Mouse (Mus musculus): Measurements from ENCODE around the gene Card11.

Gene Card11

GRCm38 (mm10) chr5:140918519-140918918 lies 81.9 kb downstream of the Card11 start:
- DNase-seq (ENCODE audit: low spot score in 2 of 2) = no peak

- DNase-seq (ENCODE audit: low spot score in 2 of 2) = no peak
These were observed 82.6 kb downstream of the Card11 start for GRCm38 (mm10) chr5:140917807-140918206.

- no peak for DNase-seq (ENCODE audit: low spot score in 2 of 2)
These were observed 89.5 kb downstream of the Card11 start for GRCm38 (mm10) chr5:140910841-140911240.

GRCm38 (mm10) chr5:140900866-140901265 lies 99.5 kb downstream of the Card11 start:
- DNase-seq (ENCODE audit: low spot score in 2 of 2) = no peak

GRCm38 (mm10) chr5:140891080-140891479 lies 109.3 kb downstream of the Card11 start:
- DNase-seq (ENCODE audit: low spot score in 2 of 2) = no peak

GRCm38 (mm10) chr5:140890050-140890449 lies 110.3 kb downstream of the Card11 start:
- no peak for DNase-seq (ENCODE audit: low spot score in 2 of 2)

- peak in 1 of 2 experiments; percentile 55 for DNase-seq (ENCODE audit: low spot score in 2 of 2)
These were observed 110.8 kb downstream of the Card11 start for GRCm38 (mm10) chr5:140889539-140889938.

- DNase-seq (ENCODE audit: low spot score in 2 of 2) = no peak
These were observed 112.5 kb downstream of the Card11 start for GRCm38 (mm10) chr5:140887871-140888270.

GRCm38 (mm10) chr5:140884966-140885365 lies 115.4 kb downstream of the Card11 start:
- DNase-seq (ENCODE audit: low spot score in 2 of 2) = no peak

- DNase-seq (ENCODE audit: low spot score in 2 of 2) = no peak
These were observed 118.0 kb downstream of the Card11 start for GRCm38 (mm10) chr5:140882391-140882790.

- no peak for DNase-seq (ENCODE audit: low spot score in 2 of 2)
These were observed 120.2 kb downstream of the Card11 start for GRCm38 (mm10) chr5:140880151-140880550.

- DNase-seq (ENCODE audit: low spot score in 2 of 2) = no peak
These were observed 121.7 kb downstream of the Card11 start for GRCm38 (mm10) chr5:140878644-140879043.

- DNase-seq (ENCODE audit: low spot score in 2 of 2) = no peak
These were observed 126.6 kb downstream of the Card11 start for GRCm38 (mm10) chr5:140873736-140874307.

GRCm38 (mm10) chr5:140873039-140873551 lies 127.3 kb downstream of the Card11 start:
- no peak for DNase-seq (ENCODE audit: low spot score in 2 of 2)

- DNase-seq (ENCODE audit: low spot score in 2 of 2) = no peak
These were observed 127.8 kb downstream of the Card11 start for GRCm38 (mm10) chr5:140872532-140873038.

- no peak for DNase-seq (ENCODE audit: low spot score in 2 of 2)
These were observed 129.1 kb downstream of the Card11 start for GRCm38 (mm10) chr5:140871241-140871640.

- peak in 1 of 2 experiments; percentile 51 for DNase-seq (ENCODE audit: low spot score in 2 of 2)
These were observed 131.3 kb downstream of the Card11 start for GRCm38 (mm10) chr5:140869034-140869433.

- DNase-seq (ENCODE audit: low spot score in 2 of 2) = no peak
These were observed 140.7 kb downstream of the Card11 start for GRCm38 (mm10) chr5:140859730-140860129.

- no peak for DNase-seq (ENCODE audit: low spot score in 2 of 2)
These were observed 142.0 kb downstream of the Card11 start for GRCm38 (mm10) chr5:140858335-140858734.

GRCm38 (mm10) chr5:140857432-140858154 lies 142.8 kb downstream of the Card11 start:
- no peak for DNase-seq (ENCODE audit: low spot score in 2 of 2)

GRCm38 (mm10) chr5:140855909-140856530 lies 144.4 kb downstream of the Card11 start:
- DNase-seq (ENCODE audit: low spot score in 2 of 2) = no peak

- DNase-seq (ENCODE audit: low spot score in 2 of 2) = no peak
These were observed 145.7 kb downstream of the Card11 start for GRCm38 (mm10) chr5:140854700-140855099.

GRCm38 (mm10) chr5:140853723-140854122 lies 146.7 kb downstream of the Card11 start:
- DNase-seq (ENCODE audit: low spot score in 2 of 2) = no peak
